Mouse (Mus musculus) midbrain, postnatal 0 days (tissue): ENCODE results near the gene Lhb. TPM values are rescaled to one million over a fixed set of nuclear protein-coding genes. Genes with fewer than 3 reads are reported as not detected.

ENCODE experiments used
- ATAC-seq: fragments of 200-750 bp; cut with Nextera tagmentation; 2 replicates; pipeline ENCODE4 v1.8.0; 2017; ENCODE audit warnings: moderate number of reproducible peaks, mild to moderate bottlenecking, moderate TSS enrichment, moderate library complexity; ENCODE audit not compliant: low FRiP score
- DNase-seq: peaks from one replicate; pipeline ENCODE4 v3.0.0-alpha.2; 2015; ENCODE audit warnings: low spot score
- H3K27ac ChIP-seq: fragments of 300-500 bp; sonication (generic); 2 replicates; pipeline ENCODE4 v1.5.1; 2014; ENCODE audit warnings: low read depth, mild to moderate bottlenecking, low read length, mixed read lengths
- H3K27me3 ChIP-seq: fragments of 300-500 bp; sonication (generic); 2 replicates; pipeline ENCODE4 v1.6.1; 2014; ENCODE audit warnings: low read length, control low read depth, mixed read lengths; ENCODE audit not compliant: insufficient read depth
- H3K36me3 ChIP-seq: fragments of 300-500 bp; sonication (generic); 2 replicates; pipeline ENCODE4 v1.6.1; 2014; ENCODE audit warnings: low read length, control low read depth, mixed read lengths; ENCODE audit not compliant: insufficient read depth
- H3K4me1 ChIP-seq: fragments of 300-500 bp; sonication (generic); 2 replicates; pipeline ENCODE4 v1.6.1; 2014; ENCODE audit warnings: mild to moderate bottlenecking, control low read depth, antibody characterized with exemption, low read length, mixed read lengths; ENCODE audit not compliant: insufficient read depth
- H3K4me2 ChIP-seq: fragments of 300-500 bp; sonication (generic); 2 replicates; pipeline ENCODE4 v1.6.1; 2014; ENCODE audit warnings: low read depth, mild to moderate bottlenecking, low read length, mixed read lengths; ENCODE audit not compliant: poor library complexity, severe bottlenecking
- H3K4me3 ChIP-seq: fragments of 300-500 bp; sonication (generic); 2 replicates; pipeline ENCODE4 v1.5.1; 2014; ENCODE audit warnings: low read depth, mild to moderate bottlenecking, low read length, moderate library complexity
- H3K9ac ChIP-seq: fragments of 300-500 bp; sonication (generic); replicated peaks from 2 replicates; pipeline ENCODE4 v1.6.1; 2014; ENCODE audit warnings: mild to moderate bottlenecking, low read length, moderate library complexity, mixed read lengths; ENCODE audit not compliant: poor library complexity, severe bottlenecking
- H3K9me3 ChIP-seq: fragments of 300-500 bp; sonication (generic); 2 replicates; pipeline ENCODE4 v1.6.1; 2016; ENCODE audit warnings: low read length, control low read depth
- CTCF ChIP-seq: IDR thresholded peaks from 2 replicates; pipeline ENCODE4 v1.5.1; 2016; ENCODE audit warnings: antibody characterized with exemption, mild to moderate bottlenecking
- WGBS: fragments of 180-500 bp; shearing (Covaris S2); extraction: QIAGEN DNeasy Blood & Tissue Kit; methylation state at CpG from one replicate; pipeline ENCODE4 v1.1.7; 2014; 5-methylcytosine and 5-hydroxymethylcytosine counted together
- microRNA-seq: library from miRNA; unstranded; fragments of <30 nt; microRNA quantifications from one replicate; pipeline ENCODE4, GENCODE M21; 2016; ENCODE audit warnings: borderline number of aligned reads
- polyA plus RNA-seq: library from polyadenylated mRNA; unstranded; fragments of >200 nt; fragmentation: Nextera tagmentation; extraction: Ambion mirVana; gene quantifications from 2 replicates; pipeline ENCODE4 v1.2.1, GENCODE M21; 2015
- total RNA-seq: library from RNA; depleted of rRNA; stranded (reverse); fragments of >200 nt; gene quantifications from 2 replicates; pipeline ENCODE4 v1.2.3, GENCODE M21; 2014; rRNA removed

The Lhb gene
- total and polyA plus RNA-seq, 2 experiments from 2014 or later: 0.32 TPM; not detected in 1

- DNase-seq (peak; percentile 79), ATAC-seq (no peak)
- H3K4me3 ChIP-seq: no peak overlapping the region
- no peak overlapping the region for H3K9ac ChIP-seq
- TF ChIP-seq CTCF: peak; percentile 87
- no peaks in the 10 kb centered on the region for H3K9me3 ChIP-seq
- H3K4me1 ChIP-seq: peaks cover 1% of the 10 kb centered on the region; the same call in 1 of the 2 replicates
- no peak overlapping the region for H3K27ac ChIP-seq
- no peak overlapping the region for H3K4me2 ChIP-seq
- no peaks in the 10 kb centered on the region for H3K36me3 ChIP-seq
- WGBS: 3% methylated on average over 3 of the region's 3 CpGs
- H3K27me3 ChIP-seq: no peaks in the 10 kb centered on the region
Measured at GRCm38 (mm10) chr7:45470869-45471268, 50.2 kb downstream of the Lhb start.

Small RNA genes lying within 50 kb of the gene (microRNA-seq; reads per million reads assigned to microRNA genes)
- not detected for gene Gm22133

Other genes with a start within 250 kb of the Lhb start
Only the 30 nearest of the 33 such genes appear.
- gene Ccdc155, start 215.9 kb upstream of the Lhb start, total RNA-seq: 0.24 and 0.38 TPM in 2 replicates
- gene Ccdc155, start 215.9 kb upstream of the Lhb start, polyA plus RNA-seq: 0.32 and 0.50 TPM in 2 replicates
- 9.0 and 14.4 TPM in 2 replicates for gene Dkkl1, start 208.7 kb upstream of the Lhb start, total RNA-seq
- gene Dkkl1, start 208.7 kb upstream of the Lhb start, polyA plus RNA-seq: 23.8 and 23.9 TPM in 2 replicates
- 31.2 and 54.8 TPM in 2 replicates for gene Tead2, start 205.1 kb upstream of the Lhb start, total RNA-seq
- gene Tead2, start 205.1 kb upstream of the Lhb start, polyA plus RNA-seq: 16.8 and 17.0 TPM in 2 replicates
- 1.2 and 1.7 TPM in 2 replicates for gene Cd37, start 181.7 kb upstream of the Lhb start, total RNA-seq
- gene Cd37, start 181.7 kb upstream of the Lhb start, polyA plus RNA-seq: 1.5 and 2.4 TPM in 2 replicates
- 0.16 and 1.3 TPM in 2 replicates for gene Slc6a16, start 179.7 kb upstream of the Lhb start, total RNA-seq
- gene Slc6a16, start 179.7 kb upstream of the Lhb start, polyA plus RNA-seq: 2.3 and 3.1 TPM in 2 replicates
- not detected in 2 replicates for gene Slc6a21, start 143.3 kb upstream of the Lhb start, total RNA-seq
- not detected in 2 replicates for gene Slc6a21, start 143.3 kb upstream of the Lhb start, polyA plus RNA-seq
- gene Trpm4, start 87.0 kb upstream of the Lhb start, total RNA-seq: 22.6 and 35.4 TPM in 2 replicates
- gene Trpm4, start 87.0 kb upstream of the Lhb start, polyA plus RNA-seq: 10.4 and 10.7 TPM in 2 replicates
- gene Hrc, start 85.5 kb upstream of the Lhb start, total RNA-seq: 0.33 TPM in 1 of 2 replicates, not detected in the other
- 0.26 and 0.49 TPM in 2 replicates for gene Hrc, start 85.5 kb upstream of the Lhb start, polyA plus RNA-seq
- gene Ppfia3, start 53.8 kb upstream of the Lhb start, total RNA-seq: 87.4 and 104 TPM in 2 replicates
- gene Ppfia3, start 53.8 kb upstream of the Lhb start, polyA plus RNA-seq: 28.9 and 31.6 TPM in 2 replicates
- 68.6 and 96.6 TPM in 2 replicates for gene Lin7b, start 50.2 kb upstream of the Lhb start, total RNA-seq
- gene Lin7b, start 50.2 kb upstream of the Lhb start, polyA plus RNA-seq: 59.9 and 70.3 TPM in 2 replicates
- gene Snrnp70, start 25.1 kb upstream of the Lhb start, total RNA-seq: 249 and 258 TPM in 2 replicates
- gene Snrnp70, start 25.1 kb upstream of the Lhb start, polyA plus RNA-seq: 108 and 131 TPM in 2 replicates
- gene Kcna7, start 15.2 kb upstream of the Lhb start, total RNA-seq: not detected in 2 replicates
- gene Kcna7, start 15.2 kb upstream of the Lhb start, polyA plus RNA-seq: 0.06 TPM in 1 of 2 replicates, not detected in the other
- 0.24 TPM in 1 of 2 replicates, not detected in the other for gene Ntf5, start 7.1 kb upstream of the Lhb start, total RNA-seq
- gene Ntf5, start 7.1 kb upstream of the Lhb start, polyA plus RNA-seq: not detected in 2 replicates
- gene Gys1, start 14.0 kb downstream of the Lhb start, total RNA-seq: 11.5 and 19.7 TPM in 2 replicates
- 12.0 and 12.2 TPM in 2 replicates for gene Gys1, start 14.0 kb downstream of the Lhb start, polyA plus RNA-seq
- 129 and 146 TPM in 2 replicates for gene Ruvbl2, start 17.3 kb downstream of the Lhb start, total RNA-seq
- gene Ruvbl2, start 17.3 kb downstream of the Lhb start, polyA plus RNA-seq: 80.5 and 90.8 TPM in 2 replicates
- 2,165 and 2,428 TPM in 2 replicates for gene Ftl1, start 39.1 kb downstream of the Lhb start, total RNA-seq
- gene Ftl1, start 39.1 kb downstream of the Lhb start, polyA plus RNA-seq: 4,797 and 5,109 TPM in 2 replicates
- 119 and 144 TPM in 2 replicates for gene Bax, start 46.1 kb downstream of the Lhb start, total RNA-seq
- gene Bax, start 46.1 kb downstream of the Lhb start, polyA plus RNA-seq: 254 and 258 TPM in 2 replicates
- not detected in 2 replicates for gene Tulp2, start 61.1 kb downstream of the Lhb start, total RNA-seq
- 0.37 and 0.67 TPM in 2 replicates for gene Tulp2, start 61.1 kb downstream of the Lhb start, polyA plus RNA-seq
- 0.52 and 1.6 TPM in 2 replicates for gene Gm45808, start 66.0 kb downstream of the Lhb start, total RNA-seq
- not detected in 2 replicates for gene Gm45808, start 66.0 kb downstream of the Lhb start, polyA plus RNA-seq
- 4.3 TPM in 2 replicates for gene Dhdh, start 68.0 kb downstream of the Lhb start, total RNA-seq
- gene Dhdh, start 68.0 kb downstream of the Lhb start, polyA plus RNA-seq: 5.5 and 6.1 TPM in 2 replicates
- gene Nucb1, start 89.6 kb downstream of the Lhb start, total RNA-seq: 92.2 and 137 TPM in 2 replicates
- 137 and 144 TPM in 2 replicates for gene Nucb1, start 89.6 kb downstream of the Lhb start, polyA plus RNA-seq
- gene Ppp1r15a, start 105.4 kb downstream of the Lhb start, total RNA-seq: 17.2 and 17.4 TPM in 2 replicates
- gene Ppp1r15a, start 105.4 kb downstream of the Lhb start, polyA plus RNA-seq: 18.7 and 18.8 TPM in 2 replicates
- 2.0 and 2.1 TPM in 2 replicates for gene Plekha4, start 105.5 kb downstream of the Lhb start, total RNA-seq
- gene Plekha4, start 105.5 kb downstream of the Lhb start, polyA plus RNA-seq: 1.2 and 1.6 TPM in 2 replicates
- not detected in 2 replicates for gene Hsd17b14, start 134.1 kb downstream of the Lhb start, total RNA-seq
- gene Hsd17b14, start 134.1 kb downstream of the Lhb start, polyA plus RNA-seq: 0.15 and 0.20 TPM in 2 replicates
- gene Bcat2, start 149.3 kb downstream of the Lhb start, total RNA-seq: 12.4 and 14.9 TPM in 2 replicates
- gene Bcat2, start 149.3 kb downstream of the Lhb start, polyA plus RNA-seq: 18.3 and 19.3 TPM in 2 replicates
- gene Fgf21, start 194.7 kb downstream of the Lhb start, total RNA-seq: not detected in 2 replicates
- not detected in 2 replicates for gene Fgf21, start 194.7 kb downstream of the Lhb start, polyA plus RNA-seq
- not detected in 2 replicates for gene Fut1, start 196.5 kb downstream of the Lhb start, total RNA-seq
- not detected in 2 replicates for gene Fut1, start 196.5 kb downstream of the Lhb start, polyA plus RNA-seq
- gene Izumo1, start 201.0 kb downstream of the Lhb start, total RNA-seq: 0.11 TPM in 1 of 2 replicates, not detected in the other
- gene Izumo1, start 201.0 kb downstream of the Lhb start, polyA plus RNA-seq: 0.11 TPM in 1 of 2 replicates, not detected in the other
- gene Rasip1, start 206.7 kb downstream of the Lhb start, total RNA-seq: 36.0 and 38.5 TPM in 2 replicates
- gene Rasip1, start 206.7 kb downstream of the Lhb start, polyA plus RNA-seq: 24.0 and 25.1 TPM in 2 replicates
- gene Mamstr, start 219.2 kb downstream of the Lhb start, total RNA-seq: 2.7 and 3.3 TPM in 2 replicates
- 2.8 and 3.0 TPM in 2 replicates for gene Mamstr, start 219.2 kb downstream of the Lhb start, polyA plus RNA-seq